Mouse (Mus musculus): ENCODE measurements at regions not wholly inside any gene's neighbourhood (a gene's known extent, or its start where the extent isn't known, plus 50 kb on each side); places are given as distances from the start of the nearest gene placed in this dataset.

DNA sequence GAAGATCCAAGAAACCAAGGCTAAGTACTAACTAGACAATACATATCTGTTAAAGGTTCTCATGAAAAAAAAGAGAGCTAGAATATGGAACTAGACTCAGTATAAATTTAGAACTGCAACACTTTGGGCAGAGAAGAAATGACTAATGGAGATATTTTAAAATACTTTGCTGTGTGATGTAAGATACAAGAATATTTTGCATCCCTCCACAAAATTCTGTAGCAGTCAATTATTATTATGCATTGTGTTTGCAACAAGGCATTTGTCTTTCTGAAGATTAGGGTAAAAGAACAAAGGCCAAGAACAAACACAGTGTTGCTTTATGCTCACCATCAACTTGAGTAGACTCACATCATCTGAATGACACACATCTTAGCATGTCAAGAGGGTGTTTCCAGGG is 203.7 kb upstream of the Tyrp1 start:
- TF ChIP-seq POLR2A (IDR thresholded peaks at IDR 0.05; ENCODE audit: borderline replicate concordance, extremely low read depth, low read depth, low read length) (no peak), CTCF (IDR thresholded peaks at IDR 0.05; ENCODE audit: insufficient read depth, low read length) (no peak)
